Mouse (Mus musculus) CH12.LX (cell line): ENCODE data around the gene Shc2.

ENCODE experiments used
- CHD1 ChIP-seq: IDR thresholded peaks from 2 replicates; pipeline ENCODE4 v1.6.1; 2012; ENCODE audit warnings: low read depth, low read length, improper control_type of control experiment, inconsistent platforms
- CTCF ChIP-seq, 2 experiments: IDR thresholded peaks in 1 of 2; conservative IDR thresholded peaks in 1 of 2; 2 replicates each; pipeline ENCODE4 v1.5.1; 2011 to 2012; ENCODE audit warnings: low read depth in 2 of 2, low read length in 2 of 2, improper control_type of control experiment in 1 of 2, inconsistent platforms in 1 of 2, mild to moderate bottlenecking in 1 of 2, moderate library complexity in 1 of 2
- E2F4 ChIP-seq: IDR thresholded peaks from 2 replicates; pipeline ENCODE4 v1.6.1; 2011; ENCODE audit warnings: low read depth, low read length, improper control_type of control experiment; ENCODE audit not compliant: insufficient replicate concordance
- EP300 ChIP-seq: IDR thresholded peaks from 2 replicates; pipeline ENCODE4 v1.6.1; 2011; ENCODE audit warnings: low read length, improper control_type of control experiment
- HCFC1 ChIP-seq: IDR thresholded peaks from 2 replicates; pipeline ENCODE4 v1.6.1; 2012; ENCODE audit warnings: low read depth, mild to moderate bottlenecking, inconsistent platforms, low read length, improper control_type of control experiment
- MAX ChIP-seq: IDR thresholded peaks from 2 replicates; pipeline ENCODE4 v1.6.1; 2011; ENCODE audit warnings: low read length, improper control_type of control experiment
- MXI1 ChIP-seq: IDR thresholded peaks from 2 replicates; pipeline ENCODE4 v1.6.1; 2011; ENCODE audit warnings: mild to moderate bottlenecking, low read depth, low read length, improper control_type of control experiment
- NELFE ChIP-seq: IDR thresholded peaks from 2 replicates; pipeline ENCODE4 v1.6.1; 2011; ENCODE audit warnings: low read depth, low read length, improper control_type of control experiment
- POLR2A ChIP-seq: IDR thresholded peaks from 2 replicates; pipeline ENCODE4 v1.6.1; 2011; ENCODE audit warnings: low read depth, mild to moderate bottlenecking, improper control_type of control experiment, low read length
- RAD21 ChIP-seq: IDR thresholded peaks from 2 replicates; pipeline ENCODE4 v1.6.1; 2011; ENCODE audit warnings: low read depth, mild to moderate bottlenecking, low read length, improper control_type of control experiment, moderate library complexity
- SIN3A ChIP-seq: IDR thresholded peaks from 2 replicates; pipeline ENCODE4 v1.6.1; 2012; ENCODE audit warnings: low read length, improper control_type of control experiment, inconsistent platforms
- SMC3 ChIP-seq: IDR thresholded peaks from 2 replicates; pipeline ENCODE4 v1.6.1; 2011; ENCODE audit warnings: low read depth, low read length, improper control_type of control experiment
- USF1 ChIP-seq: IDR thresholded peaks from 2 replicates; pipeline ENCODE4 v1.6.1; 2014; ENCODE audit warnings: low read depth, mild to moderate bottlenecking, inconsistent platforms, low read length, improper control_type of control experiment

- TF ChIP-seq POLR2A (no peak), SMC3 (no peak), USF1 (no peak), NELFE (no peak), HCFC1 (no peak), CHD1 (no peak), E2F4 (no peak), CTCF (conservative IDR thresholded peaks at IDR 0.05 in 1 of 2, IDR thresholded peaks at IDR 0.05 in 1 of 2; ENCODE audit: low read depth in 2 of 2, low read length in 2 of 2) (no peak), EP300 (no peak), RAD21 (no peak), MXI1 (no peak), SIN3A (no peak), MAX (no peak)
These were observed 52.0 kb downstream of the Shc2 start for GRCm38 (mm10) chr10:79585723-79586122.
